Mouse (Mus musculus): Measurements from ENCODE around the gene Smyd3.

DNA sequence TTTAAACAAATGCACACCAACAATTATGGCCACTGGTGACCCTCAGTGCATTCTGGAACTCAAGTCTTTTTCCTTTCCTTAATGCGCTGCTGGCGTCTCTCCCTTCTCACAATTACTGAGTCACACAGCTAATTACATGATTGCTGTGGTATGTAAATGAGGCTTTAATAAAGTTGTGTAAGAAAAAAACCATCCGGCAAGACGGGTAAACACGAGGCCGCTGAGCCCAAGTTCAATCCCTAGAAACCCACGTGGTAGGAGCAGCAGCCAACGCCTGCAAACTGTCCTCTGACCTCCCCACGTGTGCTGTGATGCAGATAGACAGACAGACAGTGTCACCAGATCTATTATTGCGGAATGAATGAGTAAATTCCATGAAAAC is 58.9 kb downstream of the Smyd3 start:
- no peak for TF ChIP-seq POLR2A (IDR thresholded peaks at IDR 0.05; ENCODE audit: control insufficient read depth, extremely low read depth, insufficient read depth, low read length, poor library complexity)
- no peak for TF ChIP-seq CTCF (IDR thresholded peaks at IDR 0.05; ENCODE audit: borderline replicate concordance, control insufficient read depth, extremely low read depth, insufficient read depth, low read length, poor library complexity)

Data from thymus, adult 2 months (tissue).